Comparison of ENCODE assay signal across 9 mouse cellular contexts in genomic region chr10:41151441-41151840, GRCm38 (mm10).
DNase-seq lines count a peak whose midpoint lies in the region; ATAC-seq lines count a peak whose summit lies in the region.
"Had no signal": no experiment of that assay in that cellular context is flagged by ENCODE, and none has a peak within 500 bp of the region (broad histone marks: within the 10 kb centered on the region; RNA-seq: fewer than 3 reads in every experiment).

No protein-coding gene starts in this region.

- DNase-seq in cerebellum, postnatal 10 days = peak; percentile 50 to 55
- no peak for DNase-seq in cerebellum, adult 9-10 months
- peak; percentile 10 to 27 for DNase-seq in kidney, postnatal 4 days
- no peak for DNase-seq in kidney, postnatal 14 days
- DNase-seq in MN1 (ENCODE audit: low spot score) = peak; percentile 77
- peak; percentile 22 to 33 for DNase-seq in left cerebral cortex, postnatal 25 days (ENCODE audit: low spot score in 2 of 2)
- no peak for DNase-seq in layer of hippocampus, postnatal 14 days (ENCODE audit: low spot score in 2 of 2)
- DNase-seq: layer of hippocampus, postnatal 36 days had no signal

- intact Hi-C loops in left cerebral cortex, postnatal 25 days (cut with DNase I) = no loop called here

- H3K27ac ChIP-seq in kidney, embryonic 14.5 days (ENCODE audit: low read depth, low read length) = no peak overlapping the region

- H3K9me3 ChIP-seq in kidney, embryonic 14.5 days (ENCODE audit: control insufficient read depth, low read length) = no peaks in the 10 kb centered on the region

- H3K4me2 ChIP-seq in kidney, embryonic 14.5 days (replicated peaks; ENCODE audit: low read depth, low read length) = no peak overlapping the region

- H3K27me3 ChIP-seq in kidney, embryonic 14.5 days (ENCODE audit: control insufficient read depth, insufficient read depth, low read length) = no peaks in the 10 kb centered on the region

- H3K4me1 ChIP-seq in kidney, embryonic 14.5 days (ENCODE audit: control insufficient read depth, insufficient read depth, low read length) = no peaks in the 10 kb centered on the region

- no peaks in the 10 kb centered on the region for H3K36me3 ChIP-seq in kidney, embryonic 14.5 days (ENCODE audit: control insufficient read depth, insufficient read depth, low read length)

- no peak overlapping the region for H3K4me3 ChIP-seq in kidney, embryonic 14.5 days (ENCODE audit: low read length)

- 71% methylated on average over 18 of the region's 18 CpGs for WGBS in kidney, embryonic 14.5 days

- no peak for ATAC-seq in kidney, embryonic 14.5 days (ENCODE audit: low FRiP score, low TSS enrichment)

- no peak overlapping the region for H3K9ac ChIP-seq in kidney, embryonic 14.5 days (ENCODE audit: low read depth, low read length)

Comparison
In these comparisons a context has a peak if more than half of its experiments do, and no peak if none do; other contexts are left out.
1. DNase-seq: peak in cerebellum, postnatal 10 days (2 of 2), kidney, postnatal 4 days (2 of 2), MN1 (single experiment) and left cerebral cortex, postnatal 25 days (2 of 2); none in cerebellum, adult 9-10 months (single experiment), kidney, postnatal 14 days (single experiment) and layer of hippocampus, postnatal 14 days (0 of 2).